Mouse (Mus musculus) cortical plate, adult 2 months (tissue): Measurements from ENCODE around the gene Hmox1. TPM values are rescaled to one million over a fixed set of nuclear protein-coding genes. Genes with fewer than 3 reads are reported as not detected.

Source experiments
- H3K27ac ChIP-seq: fragments of 200-500 bp; 2 replicates; pipeline ENCODE4 v1.5.1; 2012; ENCODE audit warnings: low read length, control low read depth, inconsistent platforms; ENCODE audit not compliant: insufficient read depth
- H3K4me1 ChIP-seq: fragments of 200-500 bp; 2 replicates; pipeline ENCODE4 v1.6.1; 2011; ENCODE audit warnings: low read length; ENCODE audit not compliant: control insufficient read depth, insufficient read depth
- H3K4me3 ChIP-seq: fragments of 200-500 bp; 2 replicates; pipeline ENCODE4 v1.5.1; 2011; ENCODE audit warnings: mild to moderate bottlenecking, low read length, control low read depth; ENCODE audit not compliant: insufficient read depth
- CTCF ChIP-seq: fragments of 200-500 bp; IDR thresholded peaks from 2 replicates; pipeline ENCODE4 v1.5.1; 2011; ENCODE audit warnings: mild to moderate bottlenecking, control low read depth, low read length; ENCODE audit not compliant: insufficient read depth; ENCODE audit errors: extremely low read depth
- POLR2A ChIP-seq: fragments of 200-500 bp; IDR thresholded peaks from 2 replicates; pipeline ENCODE4 v1.6.1; 2011; ENCODE audit warnings: mild to moderate bottlenecking, low read length, control low read depth; ENCODE audit not compliant: insufficient read depth; ENCODE audit errors: extremely low read depth
- polyA plus RNA-seq: library from polyadenylated mRNA; depleted of rRNA; stranded (reverse); fragments of >200 nt; gene quantifications from 2 replicates; pipeline ENCODE4 v1.2.3, GENCODE M21; 2012

Gene Hmox1
- polyA plus RNA-seq, 1 experiment = 6.5 TPM

GRCm38 (mm10) chr8:75087127-75087526 lies 6.3 kb upstream of the Hmox1 start:
- Histone ChIP-seq H3K27ac (no peak overlapping the region), H3K4me1 (peaks cover 4% of the 10 kb centered on the region), H3K4me3 (no peak overlapping the region)
- TF ChIP-seq CTCF (no peak), POLR2A (no peak)

GRCm38 (mm10) chr8:75088989-75089881 lies 4.2 kb upstream of the Hmox1 start:
- no peak for TF ChIP-seq CTCF
- Histone ChIP-seq H3K27ac (no peak overlapping the region), H3K4me1 (peaks cover 4% of the 10 kb centered on the region), H3K4me3 (no peak overlapping the region)

- Histone ChIP-seq H3K4me3 (no peak overlapping the region), H3K27ac (no peak overlapping the region), H3K4me1 (peaks cover 4% of the 10 kb centered on the region)
- no peak for TF ChIP-seq CTCF
- TF ChIP-seq POLR2A = no peak
Measured at GRCm38 (mm10) chr8:75090781-75091365, 2.5 kb upstream of the Hmox1 start.

- Histone ChIP-seq H3K4me1 (no peaks in the 10 kb centered on the region), H3K27ac (no peak overlapping the region), H3K4me3 (no peak overlapping the region)
- TF ChIP-seq POLR2A (no peak), CTCF (no peak)
Measured at GRCm38 (mm10) chr8:75102956-75103355, 9.5 kb downstream of the Hmox1 start.

- no peak for TF ChIP-seq POLR2A
- no peak for TF ChIP-seq CTCF
- Histone ChIP-seq H3K4me1 (no peaks in the 10 kb centered on the region), H3K27ac (no peak overlapping the region), H3K4me3 (no peak overlapping the region)
Measured at GRCm38 (mm10) chr8:75103376-75103878, 10.0 kb downstream of the Hmox1 start.

- TF ChIP-seq POLR2A = no peak
- peak; percentile 89 for TF ChIP-seq CTCF
- Histone ChIP-seq H3K4me3 (peak overlapping the region; percentile 36), H3K27ac (no peak overlapping the region)
Measured at GRCm38 (mm10) chr8:75108527-75109235, 15.3 kb downstream of the Hmox1 start.

GRCm38 (mm10) chr8:75109236-75109967 lies 16.0 kb downstream of the Hmox1 start, which contains the start of gene Mcm5:
TSS of gene Mcm5 (plus strand) at chr8:75109569.
- Histone ChIP-seq H3K27ac (no peak within 1 kb of the TSS), H3K4me1 (no peaks in the 10 kb centered on the region), H3K4me3 (peak within 1 kb of the TSS; percentile 36)
- TF ChIP-seq POLR2A (peak; percentile 49; the same call in 1 of the 2 replicates), CTCF (no peak)

More at GRCm38 (mm10) chr8:75108527-75109235, 15.3 kb downstream of the Hmox1 start:
- no peaks in the 10 kb centered on the region for H3K4me1 ChIP-seq

GRCm38 (mm10) chr8:75110093-75110492 lies 16.7 kb downstream of the Hmox1 start:
- Histone ChIP-seq H3K4me3 (peak overlapping the region; percentile 36; the same call in 1 of the 2 replicates), H3K27ac (no peak overlapping the region), H3K4me1 (no peaks in the 10 kb centered on the region)
- TF ChIP-seq CTCF (no peak), POLR2A (no peak)

- no peaks in the 10 kb centered on the region for H3K4me1 ChIP-seq
- H3K27ac ChIP-seq = no peak overlapping the region
- TF ChIP-seq POLR2A = no peak
- TF ChIP-seq CTCF = no peak
- H3K4me3 ChIP-seq = no peak overlapping the region
Measured at GRCm38 (mm10) chr8:75118505-75118904, 25.1 kb downstream of the Hmox1 start.
